Mouse (Mus musculus) liver, embryonic 14.5 days (tissue): ENCODE measurements around the gene Rab3il1.

Source experiments
- CTCF ChIP-seq: IDR thresholded peaks from 2 replicates; pipeline ENCODE4 v1.5.1; 2016; ENCODE audit warnings: antibody characterized with exemption, low read depth, control low read depth
- EP300 ChIP-seq: IDR thresholded peaks from 2 replicates; pipeline ENCODE4 v1.6.1; 2016; ENCODE audit warnings: antibody characterized with exemption, low read depth

DNA sequence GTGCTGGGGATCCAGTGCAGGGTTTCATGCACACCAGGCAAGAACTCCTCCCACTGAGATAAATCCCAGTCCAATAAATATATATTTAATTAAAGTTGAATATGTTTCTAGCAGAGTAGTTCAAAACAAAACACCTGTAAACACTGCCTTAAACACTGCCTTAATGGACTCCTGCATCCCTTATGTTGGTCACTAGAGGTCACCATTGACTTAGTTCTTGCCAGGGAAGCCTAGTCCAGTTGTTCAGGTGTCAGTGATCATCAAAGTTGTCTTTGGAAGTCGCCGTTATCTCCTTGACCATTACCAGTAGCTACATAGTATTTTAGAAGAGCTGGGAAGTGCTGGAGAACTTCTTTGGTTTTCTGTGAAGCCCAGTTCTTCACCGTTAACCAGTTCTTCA lies 1.1 kb upstream of the Rab3il1 start:
- peak; percentile 88 for TF ChIP-seq CTCF
- no peak for TF ChIP-seq EP300
